Mouse (Mus musculus) midbrain, embryonic 16.5 days (tissue): ENCODE results near the gene Neurod6. TPM values are rescaled to one million over a fixed set of nuclear protein-coding genes. Genes with fewer than 3 reads are reported as not detected.

Source experiments
- polyA plus RNA-seq: library from polyadenylated mRNA; unstranded; fragments of >200 nt; fragmentation: Nextera tagmentation; extraction: Ambion mirVana; gene quantifications from 2 replicates; pipeline ENCODE4 v1.2.1, GENCODE M21; 2015

Gene Neurod6
- polyA plus RNA-seq, 1 experiment from 2014 or later: 18.3 TPM

Other genes with a start within 250 kb of the Neurod6 start
- 46.9 and 60.8 TPM in 2 replicates for gene Adcyap1r1, start 229.3 kb downstream of the Neurod6 start, polyA plus RNA-seq
- 0.05 TPM in 1 of 2 replicates, not detected in the other for gene Itprid1, start 155.6 kb upstream of the Neurod6 start, polyA plus RNA-seq